Mouse (Mus musculus): ENCODE data around the gene Pigm. TPM values are rescaled to one million over a fixed set of nuclear protein-coding genes. Genes with fewer than 3 reads are reported as not detected.

The Pigm gene
- total RNA-seq (2014; fragmentation: Nextera tagmentation): 10.2 and 16.0 TPM in 2 replicates
- 13.8 and 16.2 TPM in 2 replicates for total RNA-seq (2017)

DNA sequence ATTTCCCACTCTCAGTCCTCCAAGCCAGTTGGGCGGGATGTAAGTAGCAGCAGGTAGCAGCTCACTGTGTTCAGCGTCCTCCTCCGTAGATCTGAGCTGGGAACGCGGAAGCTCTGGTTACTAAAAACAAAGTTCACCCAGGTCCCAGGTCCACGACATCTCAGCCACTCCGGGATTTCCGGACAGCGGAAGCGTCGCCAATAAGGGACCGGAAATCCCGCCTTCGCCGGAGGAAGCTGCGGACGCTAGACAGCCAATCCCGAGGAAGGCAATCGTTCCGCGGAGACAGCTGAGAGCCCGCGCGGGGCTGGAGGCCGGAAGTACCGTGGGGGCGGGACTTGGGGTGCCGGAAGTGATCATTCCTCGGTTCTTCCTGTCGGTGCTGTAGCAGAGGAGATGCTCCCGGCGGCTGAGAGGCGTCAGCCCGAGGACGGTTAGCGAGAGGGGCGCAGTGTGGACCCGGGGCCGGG is at the start of gene Pigm:
Pigm (plus strand) TSS at position 349 of the 470 bp plus-strand sequence.
- peak; percentile 96 for ATAC-seq (replicated peaks; ENCODE audit: poor library complexity, severe bottlenecking)

DNA sequence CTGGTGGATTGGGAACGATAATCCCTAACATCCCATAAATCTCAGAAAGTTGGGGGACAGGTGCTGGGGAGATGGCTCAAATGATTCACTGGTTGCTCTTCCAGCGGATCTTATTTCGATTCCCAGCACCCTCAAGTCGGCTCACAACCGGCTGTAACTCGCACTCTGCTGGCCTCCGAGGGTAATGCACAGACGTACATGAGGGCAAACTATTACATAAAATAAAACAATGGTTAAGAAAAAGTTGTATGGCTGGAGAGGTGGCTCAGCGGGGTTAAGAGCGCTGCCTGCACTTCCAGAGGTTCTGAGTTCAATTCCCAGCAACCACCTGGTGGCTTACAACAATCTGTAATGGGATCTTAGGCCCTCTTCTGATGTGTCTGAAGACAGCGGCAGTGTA is 49.7 kb upstream of the Pigm start:
- ATAC-seq (replicated peaks; ENCODE audit: poor library complexity, severe bottlenecking): no peak

- no peak for ATAC-seq (replicated peaks; ENCODE audit: poor library complexity, severe bottlenecking)
These were observed 48.9 kb upstream of the Pigm start for GRCm38 (mm10) chr1:172327206-172328001.

- no peak for ATAC-seq (replicated peaks; ENCODE audit: poor library complexity, severe bottlenecking)
These were observed 48.3 kb upstream of the Pigm start for GRCm38 (mm10) chr1:172328041-172328440.

GRCm38 (mm10) chr1:172328461-172328860 is 47.9 kb upstream of the Pigm start:
- no peak for ATAC-seq (replicated peaks; ENCODE audit: poor library complexity, severe bottlenecking)

DNA sequence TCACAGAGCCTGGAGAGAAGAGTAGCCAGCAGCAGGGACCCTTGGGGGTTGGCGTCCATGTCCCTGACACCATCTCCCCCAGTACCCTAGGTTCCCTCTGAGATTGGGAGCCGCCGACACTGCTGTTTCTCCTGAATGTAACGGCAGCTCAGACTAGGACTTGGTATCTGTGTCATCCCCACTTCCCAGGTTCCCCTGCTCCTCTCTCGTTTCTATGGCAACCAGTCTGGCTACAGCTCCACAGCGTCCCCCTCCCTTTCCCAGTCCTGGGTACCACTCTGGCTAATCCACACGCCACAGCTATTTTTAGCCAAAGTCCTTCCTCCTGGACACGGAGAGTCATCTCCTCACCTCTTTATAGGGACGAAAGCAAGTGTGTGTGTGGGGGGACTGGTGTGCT is 47.2 kb upstream of the Pigm start, which contains the start of gene Kcnj9:
Kcnj9 (minus strand) TSS at position 188 of the 400 bp plus-strand sequence.
- no peak for ATAC-seq (replicated peaks; ENCODE audit: poor library complexity, severe bottlenecking)

GRCm38 (mm10) chr1:172329616-172330015 is 46.7 kb upstream of the Pigm start:
- ATAC-seq (replicated peaks; ENCODE audit: poor library complexity, severe bottlenecking): no peak

DNA sequence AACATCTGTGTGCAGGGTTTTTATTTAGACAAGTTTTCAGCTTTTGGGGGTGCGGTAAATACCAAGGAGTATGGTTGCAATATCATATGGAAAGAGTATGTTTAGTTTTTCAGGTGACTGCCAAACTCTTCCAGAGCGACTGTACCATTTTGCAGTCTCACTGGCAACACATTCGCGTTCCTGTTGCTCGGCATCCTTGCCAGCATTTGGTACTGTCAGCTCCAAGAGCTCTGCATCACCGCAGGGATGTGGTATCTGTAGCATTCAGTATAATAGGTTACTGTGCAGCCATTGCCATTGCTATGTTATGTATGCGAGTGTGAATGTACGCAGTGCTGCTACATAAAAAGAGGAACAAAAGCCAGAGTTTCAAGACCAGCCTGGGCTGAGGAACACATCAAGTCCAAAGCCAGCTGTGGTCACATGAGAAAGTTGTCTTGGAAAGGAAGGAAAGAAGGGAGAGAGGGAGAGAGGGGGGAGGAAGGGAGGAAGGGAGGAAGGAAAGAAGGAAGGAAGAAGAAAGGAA is 44.9 kb upstream of the Pigm start:
- ATAC-seq (replicated peaks; ENCODE audit: poor library complexity, severe bottlenecking): peak; percentile 66

GRCm38 (mm10) chr1:172332925-172333324 is 43.4 kb upstream of the Pigm start:
- ATAC-seq (replicated peaks; ENCODE audit: poor library complexity, severe bottlenecking): no peak

DNA sequence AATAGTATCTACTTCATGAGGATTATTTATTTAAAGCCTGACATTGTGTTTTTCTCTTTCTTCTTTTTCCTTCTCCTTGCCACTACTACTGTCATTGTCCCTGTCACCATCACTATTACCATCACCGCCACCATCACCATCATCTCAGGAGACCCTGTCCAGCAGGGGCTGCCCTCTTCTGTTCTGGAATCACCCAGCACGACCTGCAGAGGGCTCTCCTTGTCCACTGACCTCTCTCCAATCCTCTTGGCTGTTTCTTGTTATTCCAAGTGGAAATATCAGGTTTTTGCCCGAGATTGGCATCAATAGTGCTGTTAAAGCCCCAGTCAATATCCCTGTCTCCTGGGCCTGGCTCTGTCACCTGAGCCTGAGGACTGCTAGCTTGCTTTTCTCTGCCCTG is 42.8 kb upstream of the Pigm start:
- no peak for ATAC-seq (replicated peaks; ENCODE audit: poor library complexity, severe bottlenecking)

DNA sequence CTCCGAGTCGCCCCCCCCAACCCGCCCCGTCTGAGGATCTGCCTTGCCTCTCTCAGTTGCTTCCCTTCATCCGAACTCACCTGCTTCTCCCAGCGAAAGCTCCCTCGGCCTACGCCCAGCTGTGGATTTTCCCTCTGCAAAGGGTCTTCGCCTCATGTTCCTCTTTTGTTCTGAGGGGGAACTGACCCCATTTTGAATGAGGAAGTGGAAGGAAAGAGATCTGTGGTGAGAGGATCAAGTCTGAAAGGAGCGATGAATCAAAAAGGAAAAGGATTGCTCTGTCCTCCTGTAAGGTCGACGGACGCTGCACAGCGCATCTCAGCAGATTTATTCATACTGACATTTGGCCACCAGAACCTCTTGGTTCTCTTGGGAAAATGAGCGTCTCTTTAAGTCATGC is 40.5 kb upstream of the Pigm start:
- peak; percentile 73 for ATAC-seq (replicated peaks; ENCODE audit: poor library complexity, severe bottlenecking)

DNA sequence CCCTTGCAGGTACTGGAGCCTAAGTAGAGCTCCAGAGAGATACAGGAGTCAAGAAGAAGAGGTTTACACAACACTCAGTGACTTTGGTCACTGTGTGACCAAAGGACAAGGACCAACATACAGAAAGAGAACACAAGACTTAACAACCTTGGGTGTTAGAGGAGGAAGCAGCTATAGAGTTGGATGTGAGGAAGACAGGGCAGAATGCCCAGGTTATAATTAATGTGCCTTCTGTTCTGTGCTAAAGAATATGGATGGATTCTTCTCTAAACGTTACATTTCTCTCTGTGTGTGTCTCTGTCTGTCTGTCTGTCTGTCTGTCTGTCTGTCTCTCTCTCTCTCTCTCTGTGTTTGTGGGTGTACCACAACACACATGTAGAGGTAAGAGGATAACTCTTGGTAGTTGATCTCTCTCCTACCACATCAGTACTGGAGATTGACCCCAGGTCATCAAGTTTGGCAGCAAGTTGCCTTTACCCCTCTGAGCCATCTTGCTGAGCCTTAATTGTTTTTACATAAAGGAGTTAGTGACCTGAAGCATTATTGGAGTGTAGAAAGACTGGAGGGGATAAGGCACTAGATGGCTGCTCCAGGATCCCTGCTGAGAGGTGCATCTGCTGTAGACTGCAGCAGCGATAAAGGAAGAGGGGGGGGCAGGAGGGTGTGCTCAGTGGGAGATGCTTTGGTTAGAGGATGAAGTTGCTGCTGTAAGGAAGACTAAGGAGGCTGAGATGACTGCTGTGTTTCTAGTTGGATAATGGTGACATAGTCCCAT is 38.7 kb upstream of the Pigm start:
- no peak for ATAC-seq (replicated peaks; ENCODE audit: poor library complexity, severe bottlenecking)

DNA sequence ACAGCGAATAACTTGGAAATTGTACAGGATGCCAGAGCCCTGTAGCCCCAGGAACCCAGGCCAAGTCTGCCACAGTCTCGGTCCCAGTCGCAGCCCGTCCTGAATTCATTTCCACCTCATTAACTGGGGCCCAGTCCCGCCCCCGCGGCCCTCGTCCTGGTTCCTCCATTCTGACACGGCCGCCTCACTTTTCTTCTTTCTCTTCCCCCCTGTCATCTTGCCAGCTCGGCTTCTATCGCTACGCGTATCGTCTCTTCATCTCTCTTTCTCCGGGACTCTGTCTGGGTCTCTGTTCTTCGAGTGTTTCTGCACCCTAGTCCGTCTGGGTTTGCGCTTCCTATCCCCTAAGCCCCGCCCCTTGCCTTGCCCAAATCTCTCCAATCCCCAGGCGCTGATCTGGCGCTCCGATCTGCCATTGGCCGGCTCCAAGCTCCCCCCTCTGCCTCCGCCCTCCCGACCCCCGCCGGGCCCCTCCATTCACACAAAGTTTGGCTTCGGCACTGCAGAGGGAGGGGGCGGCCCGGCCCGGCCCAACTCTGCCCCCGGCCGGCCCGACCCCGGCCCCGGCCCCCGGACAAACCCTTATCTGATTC is 35.5 kb upstream of the Pigm start, which contains the start of gene Kcnj10:
Kcnj10 (plus strand) TSS at position 482 of the 593 bp plus-strand sequence.
- peak; percentile 89 for ATAC-seq (replicated peaks; ENCODE audit: poor library complexity, severe bottlenecking)

GRCm38 (mm10) chr1:172341386-172341785 is 35.0 kb upstream of the Pigm start:
- ATAC-seq (replicated peaks; ENCODE audit: poor library complexity, severe bottlenecking): no peak

DNA sequence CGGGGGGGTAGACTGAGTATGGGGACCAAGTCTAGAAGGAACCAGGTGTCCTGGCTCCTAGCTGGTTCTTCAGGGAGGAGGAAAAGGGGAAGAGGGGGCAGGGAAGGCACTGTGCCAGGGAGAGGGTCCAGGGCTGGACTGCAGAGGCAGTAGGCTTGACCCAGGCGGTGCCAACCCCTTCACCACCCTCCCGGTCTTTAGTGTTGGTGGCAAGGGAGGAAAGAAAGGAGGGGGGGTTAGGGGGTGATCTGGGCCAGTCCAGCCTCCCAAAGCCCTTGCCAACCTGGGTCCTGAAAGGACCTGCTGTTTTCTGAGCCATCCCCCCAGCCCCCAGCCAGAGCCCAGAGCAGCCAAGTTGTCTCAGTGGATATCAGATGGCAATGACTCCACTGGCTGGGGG is 33.6 kb upstream of the Pigm start:
- ATAC-seq (replicated peaks; ENCODE audit: poor library complexity, severe bottlenecking): no peak

DNA sequence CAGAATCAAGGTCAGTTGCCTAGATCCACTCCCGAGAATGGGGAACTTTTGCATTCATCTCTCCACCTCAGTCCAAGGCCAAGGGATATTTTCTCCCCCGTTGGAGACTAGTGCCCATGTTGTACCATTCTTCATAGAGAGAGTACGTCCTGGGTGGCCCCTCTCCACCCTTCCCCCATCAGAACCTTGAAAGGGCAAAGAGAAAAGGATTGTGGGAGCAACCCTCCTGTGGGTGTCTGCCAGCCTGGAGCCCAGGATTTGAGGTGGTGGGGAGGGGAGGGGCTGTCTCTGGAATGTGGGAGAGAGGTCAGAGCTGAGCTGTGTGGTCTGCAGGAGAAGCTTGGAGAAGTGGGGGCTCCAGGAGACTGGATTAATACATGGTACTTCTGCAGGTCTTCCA is 32.4 kb upstream of the Pigm start:
- no peak for ATAC-seq (replicated peaks; ENCODE audit: poor library complexity, severe bottlenecking)

DNA sequence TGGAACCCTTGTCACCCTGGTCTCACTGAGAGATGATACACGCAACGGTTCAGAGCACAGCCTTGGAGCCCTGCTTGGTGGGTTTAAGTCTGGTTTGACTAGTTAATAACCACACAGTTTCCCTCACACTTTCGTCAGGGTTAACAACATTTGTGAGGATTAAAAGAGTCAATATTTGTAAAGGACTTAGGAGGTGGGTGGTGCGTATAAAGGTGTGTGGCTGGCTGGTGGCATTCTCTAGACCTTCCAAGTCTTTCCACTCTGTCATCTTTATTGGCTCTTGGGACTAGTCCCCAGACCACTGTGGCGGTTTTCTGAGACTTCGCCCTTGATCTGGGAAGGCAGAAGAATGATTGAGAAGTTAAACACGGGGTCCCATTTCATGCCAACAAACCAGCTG is 31.5 kb upstream of the Pigm start:
- ATAC-seq (replicated peaks; ENCODE audit: poor library complexity, severe bottlenecking): no peak

DNA sequence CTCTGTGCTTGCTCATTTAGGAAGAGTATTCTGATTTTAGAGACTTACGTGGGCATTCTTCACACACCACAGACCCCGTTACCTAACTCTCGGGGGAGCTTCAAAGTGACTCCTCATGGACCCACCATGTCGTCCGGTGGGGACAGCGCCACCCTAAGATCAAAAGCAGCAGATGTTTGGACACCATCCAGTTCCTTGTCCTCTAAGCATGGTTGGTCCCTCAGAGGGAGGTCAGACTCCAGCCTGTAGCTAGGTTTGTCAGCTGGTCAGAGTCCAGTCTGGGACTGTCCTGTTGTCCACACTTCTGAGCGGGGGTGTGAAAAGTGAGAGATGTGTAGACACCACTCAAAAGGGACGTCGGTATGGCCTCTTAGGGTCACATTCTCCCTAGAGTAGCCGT is 29.6 kb upstream of the Pigm start:
- no peak for ATAC-seq (replicated peaks; ENCODE audit: poor library complexity, severe bottlenecking)

DNA sequence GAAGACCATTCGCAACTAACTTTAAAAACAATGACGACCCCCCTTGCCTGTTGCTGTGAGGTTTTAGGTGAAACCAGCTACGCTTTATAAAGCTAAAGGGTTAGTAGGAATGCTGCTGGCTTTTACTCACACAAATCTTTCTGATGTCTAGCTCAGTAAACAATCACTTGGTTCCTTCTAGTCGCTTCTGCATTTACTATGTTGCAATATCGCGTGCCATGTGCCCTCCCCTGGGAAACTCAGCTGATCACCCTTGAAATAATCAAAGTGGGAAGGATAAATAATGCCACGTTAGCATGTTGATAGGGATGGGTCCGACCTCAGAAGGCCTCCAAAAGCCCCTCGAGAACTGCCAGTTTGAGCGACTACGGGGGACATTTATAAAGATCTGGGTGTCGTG is 29.0 kb upstream of the Pigm start:
- ATAC-seq (replicated peaks; ENCODE audit: poor library complexity, severe bottlenecking): peak; percentile 52

DNA sequence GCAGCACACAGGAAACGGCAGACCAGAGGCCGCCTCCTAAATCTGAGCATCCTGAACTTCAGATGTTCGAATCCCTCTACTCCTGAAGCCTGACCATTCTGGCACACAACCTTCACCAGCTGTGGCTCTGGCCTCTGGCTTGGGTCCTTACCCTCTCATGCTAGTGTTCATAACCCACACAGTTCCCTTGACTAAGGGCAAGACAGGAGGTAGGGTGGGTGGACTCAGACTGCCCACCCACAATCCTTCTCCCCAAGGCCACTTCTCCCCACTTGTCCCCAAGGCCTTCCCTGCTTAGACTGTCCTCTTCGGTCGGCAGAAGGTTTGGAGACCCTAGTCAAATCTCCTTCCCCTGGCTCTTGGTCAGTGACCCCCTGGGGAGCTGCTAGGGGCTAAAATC is 26.8 kb upstream of the Pigm start:
- ATAC-seq (replicated peaks; ENCODE audit: poor library complexity, severe bottlenecking): no peak
